Mouse (Mus musculus): ENCODE results near the gene Gls2.
"Not testable (repeated sequence)": the region's sequence is repeated elsewhere in the genome, so short reads cannot be mapped to it uniquely, and the experiment has no call there.

The Gls2 gene

GRCm38 (mm10) chr10:128194024-128194550 lies at the start of gene Gls2:
TSS of gene Gls2 (plus strand) at chr10:128194457.
- peak; percentile 98 for DNase-seq (ENCODE audit: low spot score in 2 of 2)

GRCm38 (mm10) chr10:128144961-128145360 lies 49.3 kb upstream of the Gls2 start:
- no peak for DNase-seq (ENCODE audit: low spot score in 2 of 2)

GRCm38 (mm10) chr10:128148789-128149365 lies 45.4 kb upstream of the Gls2 start:
- DNase-seq (ENCODE audit: low spot score in 2 of 2) = no peak

- DNase-seq (ENCODE audit: low spot score in 2 of 2) = no peak
These were observed 44.7 kb upstream of the Gls2 start for GRCm38 (mm10) chr10:128149592-128149991.

- DNase-seq (ENCODE audit: low spot score in 2 of 2) = no peak
These were observed 43.3 kb upstream of the Gls2 start for GRCm38 (mm10) chr10:128150941-128151340.

GRCm38 (mm10) chr10:128153978-128154377 lies 40.3 kb upstream of the Gls2 start:
- no peak for DNase-seq (ENCODE audit: low spot score in 2 of 2)

GRCm38 (mm10) chr10:128165726-128166125 lies 28.5 kb upstream of the Gls2 start:
- DNase-seq (ENCODE audit: low spot score in 2 of 2) = not testable (repeated sequence)

GRCm38 (mm10) chr10:128167091-128167490 lies 27.2 kb upstream of the Gls2 start:
- no peak for DNase-seq (ENCODE audit: low spot score in 2 of 2)

GRCm38 (mm10) chr10:128171348-128171747 lies 22.9 kb upstream of the Gls2 start:
- not testable (repeated sequence) for DNase-seq (ENCODE audit: low spot score in 2 of 2)

GRCm38 (mm10) chr10:128175302-128175701 lies 19.0 kb upstream of the Gls2 start:
- DNase-seq (ENCODE audit: low spot score in 2 of 2) = no peak

GRCm38 (mm10) chr10:128175996-128176755 lies 18.1 kb upstream of the Gls2 start:
- peak; percentile 52 to 70 for DNase-seq (ENCODE audit: low spot score in 2 of 2)

- no peak for DNase-seq (ENCODE audit: low spot score in 2 of 2)
These were observed 16.9 kb upstream of the Gls2 start for GRCm38 (mm10) chr10:128177316-128177715.

GRCm38 (mm10) chr10:128179989-128180388 lies 14.3 kb upstream of the Gls2 start, which contains the start of gene Rbms2:
TSS of gene Rbms2 (minus strand) at chr10:128180297.
- no peak for DNase-seq (ENCODE audit: low spot score in 2 of 2)

- no peak for DNase-seq (ENCODE audit: low spot score in 2 of 2)
These were observed 10.0 kb upstream of the Gls2 start for GRCm38 (mm10) chr10:128184296-128184695.

- DNase-seq (ENCODE audit: low spot score in 2 of 2) = no peak
These were observed 8.8 kb upstream of the Gls2 start for GRCm38 (mm10) chr10:128185277-128185940.

- peak; percentile 73 to 81 for DNase-seq (ENCODE audit: low spot score in 2 of 2)
These were observed 8.3 kb upstream of the Gls2 start for GRCm38 (mm10) chr10:128185959-128186358.

GRCm38 (mm10) chr10:128187181-128187605 lies 7.1 kb upstream of the Gls2 start:
- DNase-seq (ENCODE audit: low spot score in 2 of 2) = no peak

GRCm38 (mm10) chr10:128188242-128188877 lies 5.9 kb upstream of the Gls2 start:
- DNase-seq (ENCODE audit: low spot score in 2 of 2) = peak; percentile 70 to 85

GRCm38 (mm10) chr10:128191472-128191871 lies 2.8 kb upstream of the Gls2 start:
- DNase-seq (ENCODE audit: low spot score in 2 of 2) = no peak

GRCm38 (mm10) chr10:128192030-128192766 lies 2.1 kb upstream of the Gls2 start:
- DNase-seq (ENCODE audit: low spot score in 2 of 2) = not testable (repeated sequence)

GRCm38 (mm10) chr10:128193113-128193512 lies 1.1 kb upstream of the Gls2 start:
- DNase-seq (ENCODE audit: low spot score in 2 of 2) = no peak
